Mouse (Mus musculus) thymus, adult 2 months (tissue): ENCODE data around the gene Actl7a. TPM values are rescaled to one million over a fixed set of nuclear protein-coding genes. Genes with fewer than 3 reads are reported as not detected.

Source experiments
- DNase-seq: peaks from one replicate; pipeline ENCODE4 v3.0.0; 2021
- H3K27ac ChIP-seq: fragments of 200-500 bp; 2 replicates; pipeline ENCODE4 v1.5.1; 2012; ENCODE audit warnings: low read length, control low read depth; ENCODE audit not compliant: control insufficient read depth, insufficient read depth
- H3K27me3 ChIP-seq: fragments of 200-500 bp; 2 replicates; pipeline ENCODE4 v1.6.1; 2012; ENCODE audit warnings: mild to moderate bottlenecking, low read length, moderate library complexity, mixed read lengths; ENCODE audit not compliant: control insufficient read depth, insufficient read depth
- H3K36me3 ChIP-seq: fragments of 200-500 bp; 2 replicates; pipeline ENCODE4 v1.6.1; 2012; ENCODE audit warnings: mild to moderate bottlenecking, low read length, moderate library complexity; ENCODE audit not compliant: control insufficient read depth, insufficient read depth
- H3K4me1 ChIP-seq: fragments of 200-500 bp; replicated peaks from 2 replicates; pipeline ENCODE4 v1.6.1; 2012; ENCODE audit warnings: low read length; ENCODE audit not compliant: control insufficient read depth, insufficient read depth
- H3K4me3 ChIP-seq: fragments of 200-500 bp; 2 replicates; pipeline ENCODE4 v1.5.1; 2012; ENCODE audit warnings: mild to moderate bottlenecking, low read length, control low read depth, moderate library complexity; ENCODE audit not compliant: control insufficient read depth, insufficient read depth
- CTCF ChIP-seq: fragments of 200-500 bp; IDR thresholded peaks from 2 replicates; pipeline ENCODE4 v1.5.1; 2012; ENCODE audit warnings: mild to moderate bottlenecking, control low read depth, low read length, moderate library complexity, borderline replicate concordance; ENCODE audit not compliant: control insufficient read depth, poor library complexity, insufficient read depth; ENCODE audit errors: extremely low read depth
- POLR2A ChIP-seq: fragments of 200-500 bp; IDR thresholded peaks from 2 replicates; pipeline ENCODE4 v1.6.1; 2012; ENCODE audit warnings: mild to moderate bottlenecking, low read length, control low read depth, moderate library complexity; ENCODE audit not compliant: control insufficient read depth, poor library complexity, insufficient read depth; ENCODE audit errors: extremely low read depth
- WGBS: fragments of 180-500 bp; shearing (Covaris S2); methylation state at CpG from one replicate; pipeline ENCODE4 v1.1.7; 2018; 5-methylcytosine and 5-hydroxymethylcytosine counted together
- polyA plus RNA-seq: library from polyadenylated mRNA; depleted of rRNA; stranded (reverse); fragments of >200 nt; gene quantifications from 2 replicates; pipeline ENCODE4 v1.2.3, GENCODE M21; 2012

Actl7a gene
- polyA plus RNA-seq, 1 experiment: 0.05 TPM

GRCm38 (mm10) chr4:56723237-56723636 is 20.0 kb upstream of the Actl7a start:
- DNase-seq: no peak
- no peak for TF ChIP-seq POLR2A
- no peak for TF ChIP-seq CTCF
- H3K27me3 ChIP-seq: no peaks in the 10 kb centered on the region
- no peak overlapping the region for H3K27ac ChIP-seq
- H3K4me3 ChIP-seq: no peak overlapping the region
- 96% methylated on average over 6 of the region's 6 CpGs for WGBS
- H3K4me1 ChIP-seq: no peaks in the 10 kb centered on the region
- H3K36me3 ChIP-seq: no peaks in the 10 kb centered on the region

GRCm38 (mm10) chr4:56725839-56726238 is 17.4 kb upstream of the Actl7a start:
- DNase-seq: peak; percentile 33
- TF ChIP-seq CTCF: no peak
- TF ChIP-seq POLR2A: no peak
- no peak overlapping the region for H3K4me3 ChIP-seq
- H3K27me3 ChIP-seq: no peaks in the 10 kb centered on the region
- no peak overlapping the region for H3K27ac ChIP-seq
- no peaks in the 10 kb centered on the region for H3K36me3 ChIP-seq
- no peaks in the 10 kb centered on the region for H3K4me1 ChIP-seq
- 73% methylated on average over 8 of the region's 8 CpGs for WGBS

GRCm38 (mm10) chr4:56740020-56740485 is 3.2 kb upstream of the Actl7a start, which contains the start of gene Gm26657:
Gene Gm26657 (plus strand): TSS chr4:56740070.
- H3K27ac ChIP-seq: no peak within 1 kb of the TSS
- no peak for TF ChIP-seq CTCF
- TF ChIP-seq POLR2A: no peak
- no peaks in the 10 kb centered on the region for H3K4me1 ChIP-seq
- no peak for DNase-seq
- 92% methylated on average over 18 of the region's 18 CpGs for WGBS
- H3K4me3 ChIP-seq: no peak within 1 kb of the TSS
- no peaks in the 10 kb centered on the region for H3K36me3 ChIP-seq
- no peaks in the 10 kb centered on the region for H3K27me3 ChIP-seq

GRCm38 (mm10) chr4:56740611-56741010 is 2.6 kb upstream of the Actl7a start:
- H3K27ac ChIP-seq: no peak overlapping the region
- H3K4me3 ChIP-seq: no peak overlapping the region
- no peak for DNase-seq
- H3K36me3 ChIP-seq: no peaks in the 10 kb centered on the region
- TF ChIP-seq CTCF (no peak), POLR2A (no peak)
- H3K4me1 ChIP-seq: no peaks in the 10 kb centered on the region
- no peaks in the 10 kb centered on the region for H3K27me3 ChIP-seq
- 97% methylated on average over 20 of the region's 20 CpGs for WGBS

GRCm38 (mm10) chr4:56741041-56741493 is 2.1 kb upstream of the Actl7a start, which contains the start of gene Actl7b:
Gene Actl7b (minus strand): TSS chr4:56741443.
- no peak within 1 kb of the TSS for H3K4me3 ChIP-seq
- no peak for TF ChIP-seq CTCF
- no peak for TF ChIP-seq POLR2A
- WGBS: 97% methylated on average over 13 of the region's 13 CpGs
- no peak within 1 kb of the TSS for H3K27ac ChIP-seq
- no peaks in the 10 kb centered on the region for H3K4me1 ChIP-seq
- H3K27me3 ChIP-seq: no peaks in the 10 kb centered on the region
- DNase-seq: no peak
- H3K36me3 ChIP-seq: no peaks in the 10 kb centered on the region

- H3K27ac ChIP-seq: no peak overlapping the region
- H3K27me3 ChIP-seq: no peaks in the 10 kb centered on the region
- no peaks in the 10 kb centered on the region for H3K36me3 ChIP-seq
- DNase-seq: no peak
- no peak overlapping the region for H3K4me3 ChIP-seq
- no peak for TF ChIP-seq POLR2A
- TF ChIP-seq CTCF: no peak
- no peaks in the 10 kb centered on the region for H3K4me1 ChIP-seq
- WGBS: 98% methylated on average over 4 of the region's 4 CpGs
Measured at GRCm38 (mm10) chr4:56742698-56743097, 515 bp upstream of the Actl7a start.

GRCm38 (mm10) chr4:56746345-56746744 is 3.1 kb downstream of the Actl7a start:
- Histone ChIP-seq H3K27ac (no peak overlapping the region), H3K4me1 (no peaks in the 10 kb centered on the region), H3K36me3 (peaks cover 12% of the 10 kb centered on the region), H3K27me3 (no peaks in the 10 kb centered on the region), H3K4me3 (no peak overlapping the region)
- WGBS: 94% methylated on average over 2 of the region's 2 CpGs
- DNase-seq: no peak
- no peak for TF ChIP-seq POLR2A
- no peak for TF ChIP-seq CTCF

- TF ChIP-seq CTCF: no peak
- TF ChIP-seq POLR2A: no peak
- Histone ChIP-seq H3K27ac (no peak overlapping the region), H3K27me3 (no peaks in the 10 kb centered on the region), H3K4me1 (no peaks in the 10 kb centered on the region), H3K36me3 (peaks cover 16% of the 10 kb centered on the region), H3K4me3 (no peak overlapping the region)
- WGBS: 98% methylated on average over 9 of the region's 9 CpGs
- no peak for DNase-seq
Measured at GRCm38 (mm10) chr4:56747456-56747855, 4.2 kb downstream of the Actl7a start.
